Mouse (Mus musculus): Measurements from ENCODE around the gene Gtf3a. TPM values are rescaled to one million over a fixed set of nuclear protein-coding genes. Genes with fewer than 3 reads are reported as not detected.

Gene Gtf3a
- total and polyA plus RNA-seq, 3 experiments: 110 to 133 (median 130) TPM

Other genes with a start within 250 kb of the Gtf3a start
- gene Usp12, start 153.7 kb upstream of the Gtf3a start, total RNA-seq (2012; rRNA removed): 10.1 and 13.5 TPM in 2 replicates
- gene Usp12, start 153.7 kb upstream of the Gtf3a start, total RNA-seq (2014; rRNA removed): 6.0 and 7.8 TPM in 2 replicates
- gene Usp12, start 153.7 kb upstream of the Gtf3a start, polyA plus RNA-seq (2012; ENCODE audit: insufficient read length, low read depth): 17.8 and 18.1 TPM in 2 replicates
- 1,240 and 1,429 TPM in 2 replicates for gene Rpl21, start 115.8 kb upstream of the Gtf3a start, total RNA-seq (2012; rRNA removed)
- 715 and 716 TPM in 2 replicates for gene Rpl21, start 115.8 kb upstream of the Gtf3a start, total RNA-seq (2014; rRNA removed)
- gene Rpl21, start 115.8 kb upstream of the Gtf3a start, polyA plus RNA-seq (2012; ENCODE audit: insufficient read length, low read depth): 300 and 964 TPM in 2 replicates
- gene Rasl11a, start 103.6 kb upstream of the Gtf3a start, total RNA-seq (2012; rRNA removed): 0.25 TPM in 2 replicates
- gene Rasl11a, start 103.6 kb upstream of the Gtf3a start, total RNA-seq (2014; rRNA removed): 0.22 and 0.42 TPM in 2 replicates
- gene Rasl11a, start 103.6 kb upstream of the Gtf3a start, polyA plus RNA-seq (2012; ENCODE audit: insufficient read length, low read depth): 0.22 TPM in 1 of 2 replicates, not detected in the other
- gene Mtif3, start 15.1 kb downstream of the Gtf3a start, total RNA-seq (2012; rRNA removed): 15.2 and 17.8 TPM in 2 replicates
- gene Mtif3, start 15.1 kb downstream of the Gtf3a start, total RNA-seq (2014; rRNA removed): 26.7 TPM in 2 replicates
- 24.3 and 25.6 TPM in 2 replicates for gene Mtif3, start 15.1 kb downstream of the Gtf3a start, polyA plus RNA-seq (2012; ENCODE audit: insufficient read length, low read depth)
- 25.6 and 30.1 TPM in 2 replicates for gene Lnx2, start 127.9 kb downstream of the Gtf3a start, total RNA-seq (2012; rRNA removed)
- 19.4 and 20.3 TPM in 2 replicates for gene Lnx2, start 127.9 kb downstream of the Gtf3a start, total RNA-seq (2014; rRNA removed)
- gene Lnx2, start 127.9 kb downstream of the Gtf3a start, polyA plus RNA-seq (2012; ENCODE audit: insufficient read length, low read depth): 18.8 and 22.9 TPM in 2 replicates
- 293 and 334 TPM in 2 replicates for gene Polr1d, start 128.4 kb downstream of the Gtf3a start, total RNA-seq (2012; rRNA removed)
- 354 and 381 TPM in 2 replicates for gene Polr1d, start 128.4 kb downstream of the Gtf3a start, total RNA-seq (2014; rRNA removed)
- gene Polr1d, start 128.4 kb downstream of the Gtf3a start, polyA plus RNA-seq (2012; ENCODE audit: insufficient read length, low read depth): 300 and 322 TPM in 2 replicates
- gene Gsx1, start 240.0 kb downstream of the Gtf3a start, total RNA-seq (2012; rRNA removed): not detected in 2 replicates
- gene Gsx1, start 240.0 kb downstream of the Gtf3a start, total RNA-seq (2014; rRNA removed): not detected in 2 replicates
- not detected in 2 replicates for gene Gsx1, start 240.0 kb downstream of the Gtf3a start, polyA plus RNA-seq (2012; ENCODE audit: insufficient read length, low read depth)